Mouse (Mus musculus): ENCODE measurements at regions not wholly inside any gene's neighbourhood (a gene's known extent, or its start where the extent isn't known, plus 50 kb on each side); places are given as distances from the start of the nearest gene placed in this dataset.

DNA sequence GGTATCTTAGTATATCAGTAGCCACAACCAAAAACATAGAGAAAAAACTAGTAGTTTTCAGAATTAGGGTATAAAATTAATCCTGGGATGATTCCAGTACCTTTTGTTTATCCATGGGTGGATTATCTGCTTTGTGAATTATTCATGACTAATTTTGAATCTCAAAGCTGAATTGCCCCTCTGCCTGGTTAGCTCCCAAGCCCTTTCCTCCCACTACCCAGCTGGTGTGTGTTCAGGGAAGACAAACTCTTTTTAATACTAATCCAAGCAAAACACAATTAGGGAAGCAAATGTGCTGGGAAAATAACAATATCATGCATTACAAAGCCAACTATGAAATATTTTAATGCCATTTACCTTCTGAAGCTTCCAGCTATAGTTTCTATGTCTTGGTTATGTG is 347.4 kb downstream of the Gm43517 start:
- H3K4me3 ChIP-seq (replicated peaks): no peak overlapping the region
- H3K36me3 ChIP-seq (replicated peaks; ENCODE audit: low read length): no peaks in the 10 kb centered on the region
- no peaks in the 10 kb centered on the region for H3K27me3 ChIP-seq (replicated peaks)
- no peaks in the 10 kb centered on the region for H3K4me1 ChIP-seq
- TF ChIP-seq FLI1 (IDR thresholded peaks at IDR 0.05; ENCODE audit: low read length) (no peak), GATA1 (IDR thresholded peaks at IDR 0.05; ENCODE audit: borderline replicate concordance, low read length) (no peak)
- no peaks in the 10 kb centered on the region for H3K9me3 ChIP-seq

DNA sequence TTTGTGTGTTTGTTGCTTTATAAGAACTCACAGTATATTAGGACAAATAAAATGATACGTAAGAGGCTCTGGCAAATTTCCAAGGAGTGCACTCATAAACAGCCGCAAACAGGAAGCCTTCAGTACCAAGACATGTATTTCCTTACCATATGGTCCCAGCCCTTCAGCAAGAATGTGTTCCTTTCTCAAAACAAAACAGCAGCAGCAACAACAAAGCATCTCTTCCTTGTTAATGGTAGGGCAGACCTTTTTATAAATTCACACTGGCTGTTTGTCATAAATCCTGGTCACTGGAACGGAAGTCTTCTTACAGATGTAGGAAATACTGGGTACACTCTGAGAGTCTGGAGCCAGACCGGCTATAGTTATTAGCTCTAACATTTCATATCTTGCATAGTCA is 352.1 kb downstream of the Gm43517 start:
- TF ChIP-seq FLI1 (IDR thresholded peaks at IDR 0.05; ENCODE audit: low read length): no peak
- TF ChIP-seq GATA1 (IDR thresholded peaks at IDR 0.05; ENCODE audit: borderline replicate concordance, low read length): no peak
- Histone ChIP-seq H3K36me3 (replicated peaks; ENCODE audit: low read length) (no peaks in the 10 kb centered on the region), H3K27me3 (replicated peaks) (no peaks in the 10 kb centered on the region), H3K9me3 (no peaks in the 10 kb centered on the region), H3K4me1 (no peaks in the 10 kb centered on the region), H3K4me3 (replicated peaks) (no peak overlapping the region)

DNA sequence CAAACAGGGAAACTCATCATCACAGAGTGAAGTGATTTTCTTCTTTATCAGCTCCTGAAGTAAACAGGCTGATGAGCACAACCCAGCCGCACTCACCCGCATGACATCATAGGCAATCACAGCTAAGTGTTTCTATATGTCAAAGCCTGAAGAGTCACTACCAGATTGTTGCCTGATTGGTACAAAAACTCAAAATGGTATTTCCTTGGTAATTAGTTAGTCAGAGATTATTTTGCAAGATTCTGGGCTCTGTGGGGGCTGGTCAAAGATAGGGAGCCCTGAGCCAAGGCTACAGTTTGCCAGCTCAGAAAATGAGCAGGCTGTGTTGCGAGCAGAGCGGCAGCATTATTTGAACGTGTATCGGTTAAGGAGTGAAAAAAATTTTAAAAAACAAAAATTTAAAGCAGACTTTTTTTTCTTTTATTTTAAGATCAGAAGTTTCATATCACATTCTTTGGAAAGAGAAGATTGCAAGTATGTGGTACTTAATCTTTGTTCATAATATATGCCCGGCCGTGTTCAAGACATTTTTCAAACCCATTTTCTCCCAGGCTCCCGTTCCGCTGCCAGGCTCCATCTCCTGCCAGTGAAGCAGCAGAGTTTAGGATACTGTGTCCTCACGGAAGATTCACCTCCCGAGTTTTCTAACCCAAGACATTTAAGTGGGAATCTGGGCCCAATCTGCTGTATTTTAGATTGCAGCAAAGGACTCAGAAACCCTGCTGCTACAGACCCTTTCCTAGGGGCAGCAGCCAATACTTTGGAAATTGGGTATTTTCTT is 355.2 kb downstream of the Gm43517 start:
- no peak for TF ChIP-seq FLI1 (IDR thresholded peaks at IDR 0.05; ENCODE audit: low read length)
- TF ChIP-seq GATA1 (IDR thresholded peaks at IDR 0.05; ENCODE audit: borderline replicate concordance, low read length): no peak
- Histone ChIP-seq H3K27me3 (replicated peaks) (no peaks in the 10 kb centered on the region), H3K36me3 (replicated peaks; ENCODE audit: low read length) (no peaks in the 10 kb centered on the region), H3K4me1 (no peaks in the 10 kb centered on the region), H3K9me3 (no peaks in the 10 kb centered on the region), H3K4me3 (replicated peaks) (no peak overlapping the region)

DNA sequence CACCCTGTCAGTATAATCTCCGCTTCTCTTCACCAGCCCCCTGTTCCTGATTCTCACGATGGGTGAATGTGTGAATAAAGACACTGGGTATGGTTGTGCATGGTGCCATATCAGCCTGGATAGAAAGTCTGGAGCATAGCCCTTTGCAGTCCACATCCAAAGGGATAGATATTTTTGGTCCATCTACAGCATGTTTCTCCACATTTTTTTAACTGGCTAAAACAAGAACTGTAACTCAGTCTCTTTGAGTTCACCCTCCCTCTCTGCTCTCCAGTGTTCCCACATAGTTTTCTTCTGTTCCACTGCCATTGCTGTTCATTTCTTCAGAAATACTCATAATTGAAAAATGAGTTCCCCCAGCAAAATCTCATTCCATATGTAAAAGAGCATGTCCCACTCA is 358.4 kb downstream of the Gm43517 start:
- Histone ChIP-seq H3K4me3 (replicated peaks) (no peak overlapping the region), H3K9me3 (no peaks in the 10 kb centered on the region), H3K27me3 (replicated peaks) (no peaks in the 10 kb centered on the region), H3K36me3 (replicated peaks; ENCODE audit: low read length) (no peaks in the 10 kb centered on the region), H3K4me1 (no peaks in the 10 kb centered on the region)
- no peak for TF ChIP-seq FLI1 (IDR thresholded peaks at IDR 0.05; ENCODE audit: low read length)
- no peak for TF ChIP-seq GATA1 (IDR thresholded peaks at IDR 0.05; ENCODE audit: borderline replicate concordance, low read length)

DNA sequence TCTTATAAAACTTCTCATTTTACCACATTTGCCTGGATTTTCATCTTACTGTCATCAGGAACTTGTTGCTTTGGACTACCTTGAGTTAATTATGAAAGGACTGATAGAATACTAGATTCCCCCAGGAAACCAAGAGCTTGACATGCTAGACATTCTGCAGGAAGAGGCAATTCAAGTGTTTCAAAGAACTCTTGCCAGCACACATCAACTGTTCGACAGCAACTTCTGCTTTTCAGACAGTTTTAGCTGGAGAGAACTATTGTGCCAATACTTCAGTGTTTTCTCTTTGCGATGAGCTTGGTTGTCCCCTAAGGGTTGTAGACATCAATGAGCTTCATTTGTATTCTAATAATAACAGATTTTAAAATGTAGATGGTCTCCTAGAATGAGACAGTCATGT is 362.1 kb downstream of the Gm43517 start:
- H3K36me3 ChIP-seq (replicated peaks; ENCODE audit: low read length): no peaks in the 10 kb centered on the region
- H3K4me3 ChIP-seq (replicated peaks): no peak overlapping the region
- no peaks in the 10 kb centered on the region for H3K4me1 ChIP-seq
- TF ChIP-seq GATA1 (IDR thresholded peaks at IDR 0.05; ENCODE audit: borderline replicate concordance, low read length): no peak
- TF ChIP-seq FLI1 (IDR thresholded peaks at IDR 0.05; ENCODE audit: low read length): no peak
- no peaks in the 10 kb centered on the region for H3K27me3 ChIP-seq (replicated peaks)
- H3K9me3 ChIP-seq: no peaks in the 10 kb centered on the region

DNA sequence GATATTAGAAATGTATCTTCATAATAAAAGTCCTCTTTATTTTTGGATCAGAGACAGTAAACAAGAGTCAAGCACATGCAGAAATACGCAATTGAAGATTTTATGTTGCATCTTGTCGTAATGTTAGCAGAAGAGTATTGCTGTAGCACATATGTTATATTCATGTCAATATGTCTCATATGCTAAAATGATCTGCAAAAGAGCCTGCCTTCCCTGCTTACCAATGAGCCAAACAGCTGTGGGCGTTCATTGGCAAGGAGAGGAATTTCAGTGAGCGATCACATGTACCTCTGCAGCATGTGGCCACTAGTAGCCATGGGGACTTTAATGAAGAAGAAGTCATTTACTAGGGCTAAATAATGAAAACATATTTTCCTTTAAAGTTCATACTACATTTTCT is 373.4 kb downstream of the Gm43517 start:
- Histone ChIP-seq H3K9me3 (no peaks in the 10 kb centered on the region), H3K4me1 (no peaks in the 10 kb centered on the region), H3K4me3 (replicated peaks) (no peak overlapping the region), H3K27me3 (replicated peaks) (no peaks in the 10 kb centered on the region), H3K36me3 (replicated peaks; ENCODE audit: low read length) (no peaks in the 10 kb centered on the region)
- TF ChIP-seq FLI1 (IDR thresholded peaks at IDR 0.05; ENCODE audit: low read length) (no peak), GATA1 (IDR thresholded peaks at IDR 0.05; ENCODE audit: borderline replicate concordance, low read length) (no peak)

DNA sequence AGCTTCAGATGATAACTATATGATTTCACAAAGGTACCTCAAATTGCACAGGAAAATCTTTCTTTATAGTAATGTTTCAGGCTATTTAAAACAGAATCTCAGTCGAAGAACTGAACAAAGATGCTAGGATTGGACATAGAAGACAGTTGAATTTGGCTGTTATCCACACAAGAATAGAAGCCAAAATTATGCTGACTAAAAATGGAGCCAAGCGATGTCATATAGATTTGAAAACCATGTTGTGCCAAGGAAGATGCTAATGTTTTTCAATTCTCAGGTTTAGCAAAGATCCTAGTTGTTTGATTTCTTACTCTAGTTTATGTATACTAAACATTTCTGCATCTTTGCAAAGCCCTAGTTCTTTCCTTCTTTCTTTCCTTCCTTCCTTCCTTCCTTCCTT is 379.6 kb downstream of the Gm43517 start:
- Histone ChIP-seq H3K4me1 (no peaks in the 10 kb centered on the region), H3K27me3 (replicated peaks) (no peaks in the 10 kb centered on the region), H3K36me3 (replicated peaks; ENCODE audit: low read length) (no peaks in the 10 kb centered on the region), H3K4me3 (replicated peaks) (no peak overlapping the region), H3K9me3 (no peaks in the 10 kb centered on the region)
- TF ChIP-seq FLI1 (IDR thresholded peaks at IDR 0.05; ENCODE audit: low read length) (no peak), GATA1 (IDR thresholded peaks at IDR 0.05; ENCODE audit: borderline replicate concordance, low read length) (no peak)

DNA sequence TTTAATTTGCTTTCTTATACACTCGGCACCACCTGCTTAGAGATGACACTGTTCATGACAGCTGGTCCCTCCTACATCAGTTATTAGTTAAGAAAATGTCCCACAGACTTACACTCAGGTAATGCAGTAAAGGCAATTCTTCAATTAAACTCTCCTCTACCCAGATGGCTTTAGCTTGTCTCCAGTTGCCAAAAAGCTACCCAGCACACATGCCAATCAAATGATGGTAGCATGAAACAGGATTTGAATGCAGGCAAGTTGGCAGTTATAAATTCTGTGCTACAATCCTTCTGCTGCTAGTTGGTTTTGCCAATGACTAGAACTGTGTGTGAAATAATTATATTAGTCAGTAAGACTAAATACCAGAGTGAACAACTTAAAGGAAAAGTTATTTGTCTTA is 423.4 kb downstream of the Gm43517 start:
- no peaks in the 10 kb centered on the region for H3K27me3 ChIP-seq (replicated peaks)
- H3K4me3 ChIP-seq (replicated peaks): no peak overlapping the region
- no peaks in the 10 kb centered on the region for H3K36me3 ChIP-seq (replicated peaks; ENCODE audit: low read length)
- H3K4me1 ChIP-seq: no peaks in the 10 kb centered on the region
- TF ChIP-seq FLI1 (IDR thresholded peaks at IDR 0.05; ENCODE audit: low read length): no peak
- no peak for TF ChIP-seq GATA1 (IDR thresholded peaks at IDR 0.05; ENCODE audit: borderline replicate concordance, low read length)
- H3K9me3 ChIP-seq: no peaks in the 10 kb centered on the region

DNA sequence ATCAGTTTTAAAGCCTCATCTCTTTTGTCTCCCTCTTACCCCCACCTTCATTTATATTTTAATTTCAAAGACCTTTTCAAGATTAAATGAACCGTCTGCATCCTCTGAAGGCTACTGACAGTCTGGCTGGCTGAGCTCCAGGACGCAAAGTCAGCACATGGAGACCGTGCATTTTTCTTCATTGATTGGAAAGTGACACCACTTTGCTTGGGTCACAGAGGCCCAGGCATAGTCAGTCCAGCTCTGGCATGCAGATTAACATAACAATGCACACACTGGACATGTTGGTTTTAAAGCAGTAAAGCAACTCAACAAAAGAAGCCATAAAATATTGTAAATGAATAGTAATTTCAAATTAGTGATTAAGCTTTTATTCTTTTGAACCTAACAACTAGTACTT is 429.7 kb downstream of the Gm43517 start:
- no peak overlapping the region for H3K4me3 ChIP-seq (replicated peaks)
- no peaks in the 10 kb centered on the region for H3K36me3 ChIP-seq (replicated peaks; ENCODE audit: low read length)
- no peaks in the 10 kb centered on the region for H3K27me3 ChIP-seq (replicated peaks)
- no peaks in the 10 kb centered on the region for H3K9me3 ChIP-seq
- no peaks in the 10 kb centered on the region for H3K4me1 ChIP-seq
- TF ChIP-seq GATA1 (IDR thresholded peaks at IDR 0.05; ENCODE audit: borderline replicate concordance, low read length) (no peak), FLI1 (IDR thresholded peaks at IDR 0.05; ENCODE audit: low read length) (no peak)

DNA sequence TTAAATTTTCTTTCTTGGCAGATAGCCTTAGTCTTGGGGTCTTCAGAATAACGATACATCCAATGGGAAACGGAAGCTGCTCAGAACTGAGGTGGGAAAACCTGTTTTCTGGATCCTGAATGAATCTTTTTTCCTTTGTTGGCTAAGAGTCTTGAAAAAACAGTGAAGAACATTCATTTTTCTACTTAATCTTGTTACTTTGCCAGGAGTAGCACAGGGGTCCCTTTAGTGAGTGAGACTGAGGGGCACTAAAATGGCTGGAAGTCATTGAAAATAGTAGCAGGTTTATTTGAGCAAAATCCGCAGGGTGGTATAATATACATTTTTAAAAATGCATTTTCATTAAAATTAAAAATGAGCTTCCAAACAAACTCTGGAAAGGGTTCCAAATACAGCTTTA is 442.8 kb downstream of the Gm43517 start:
- H3K36me3 ChIP-seq (replicated peaks; ENCODE audit: low read length): no peaks in the 10 kb centered on the region
- no peaks in the 10 kb centered on the region for H3K9me3 ChIP-seq
- no peaks in the 10 kb centered on the region for H3K27me3 ChIP-seq (replicated peaks)
- H3K4me3 ChIP-seq (replicated peaks): no peak overlapping the region
- no peaks in the 10 kb centered on the region for H3K4me1 ChIP-seq
- TF ChIP-seq GATA1 (IDR thresholded peaks at IDR 0.05; ENCODE audit: borderline replicate concordance, low read length) (no peak), FLI1 (IDR thresholded peaks at IDR 0.05; ENCODE audit: low read length) (no peak)
